Mouse (Mus musculus) gastrocnemius, adult 8-10 months (tissue): ENCODE measurements at regions not wholly inside any gene's neighbourhood (a gene's known extent, or its start where the extent isn't known, plus 50 kb on each side); places are given as distances from the start of the nearest gene placed in this dataset.
"Not testable (repeated sequence)": the region's sequence is repeated elsewhere in the genome, so short reads cannot be mapped to it uniquely, and the experiment has no call there.

Experiments
- DNase-seq, 2 experiments: peaks; one replicate each; pipeline ENCODE4 v3.0.0; 2022; ENCODE audit warnings: low spot score in 2 of 2

DNA sequence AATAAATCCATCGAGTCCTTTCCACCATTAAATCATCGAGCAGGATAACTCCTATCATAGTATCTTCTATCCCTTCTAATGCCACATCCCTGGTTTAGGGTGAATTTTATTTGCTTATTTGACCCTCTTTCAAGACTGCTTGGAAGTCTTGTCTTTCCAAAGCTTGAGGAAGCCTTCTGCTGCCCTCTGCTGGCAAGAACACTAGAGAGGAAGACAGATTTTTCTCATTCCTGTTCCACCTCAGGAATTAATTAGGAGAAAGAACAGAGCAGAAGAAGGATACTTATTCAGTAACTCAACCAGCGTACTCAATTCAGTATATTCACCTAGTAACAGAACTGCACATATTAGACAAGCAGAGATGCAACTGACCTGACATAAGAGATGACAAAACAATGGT, 1005.9 kb downstream of the Basp1 start:
- DNase-seq, result no peak

DNA sequence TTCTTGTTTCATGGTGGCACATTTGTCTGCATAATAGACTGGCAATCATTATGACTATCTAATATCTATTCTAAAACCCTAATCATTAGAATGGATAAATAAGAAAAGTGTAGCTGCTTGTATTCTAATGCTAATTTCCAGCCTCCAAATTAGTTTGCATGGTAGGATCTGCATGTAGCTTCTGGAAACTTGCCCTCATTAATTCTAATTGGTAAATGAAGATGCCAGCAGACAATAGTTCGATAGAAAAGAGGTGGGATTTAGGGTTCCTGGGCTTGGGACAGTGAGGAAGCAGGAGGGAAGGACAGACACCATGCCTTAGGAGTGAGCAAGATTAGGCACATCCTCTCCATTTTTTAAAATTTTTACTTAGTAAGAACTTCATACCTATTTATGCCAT, 1008.3 kb downstream of the Basp1 start:
- DNase-seq, result no peak

DNA sequence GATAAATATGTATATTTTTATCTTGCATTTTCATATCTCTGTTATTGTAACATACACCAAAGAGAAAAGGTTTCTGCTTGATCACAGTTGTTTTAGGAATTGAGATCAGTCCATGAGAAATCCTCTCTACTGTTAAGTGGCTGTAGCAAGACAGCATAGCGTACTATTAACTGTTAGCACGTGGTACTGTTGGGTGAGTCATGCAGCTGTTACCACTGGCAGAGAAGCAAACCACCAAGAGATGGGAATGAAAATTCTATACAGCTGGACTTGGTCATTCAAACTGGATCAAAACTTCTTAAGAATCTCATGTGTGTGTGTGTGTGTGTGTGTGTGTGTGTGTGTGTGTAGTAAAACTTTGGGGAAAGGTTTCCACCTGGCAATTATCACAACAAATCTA, 1013.5 kb downstream of the Basp1 start:
- no peak for DNase-seq

DNA sequence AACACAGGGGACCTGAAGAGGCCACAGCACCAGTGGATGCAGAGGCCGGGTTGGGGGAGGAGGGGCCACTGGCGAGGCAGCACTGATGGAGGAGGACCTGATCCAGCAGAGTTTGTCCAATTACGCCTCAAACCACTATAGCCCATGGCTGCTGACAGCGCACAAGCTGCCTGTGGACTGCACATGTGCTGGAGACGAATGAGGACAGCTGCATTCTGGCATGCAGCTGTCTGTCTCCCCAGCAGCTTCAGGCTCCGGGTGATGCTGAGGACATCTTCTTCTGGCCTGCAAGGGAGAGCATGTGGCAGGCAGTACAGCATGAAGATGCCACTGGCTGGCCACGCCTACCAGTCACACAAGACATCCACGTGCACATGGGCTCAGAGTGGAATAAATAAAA, 1055.2 kb downstream of the Basp1 start:
- no peak for DNase-seq

DNA sequence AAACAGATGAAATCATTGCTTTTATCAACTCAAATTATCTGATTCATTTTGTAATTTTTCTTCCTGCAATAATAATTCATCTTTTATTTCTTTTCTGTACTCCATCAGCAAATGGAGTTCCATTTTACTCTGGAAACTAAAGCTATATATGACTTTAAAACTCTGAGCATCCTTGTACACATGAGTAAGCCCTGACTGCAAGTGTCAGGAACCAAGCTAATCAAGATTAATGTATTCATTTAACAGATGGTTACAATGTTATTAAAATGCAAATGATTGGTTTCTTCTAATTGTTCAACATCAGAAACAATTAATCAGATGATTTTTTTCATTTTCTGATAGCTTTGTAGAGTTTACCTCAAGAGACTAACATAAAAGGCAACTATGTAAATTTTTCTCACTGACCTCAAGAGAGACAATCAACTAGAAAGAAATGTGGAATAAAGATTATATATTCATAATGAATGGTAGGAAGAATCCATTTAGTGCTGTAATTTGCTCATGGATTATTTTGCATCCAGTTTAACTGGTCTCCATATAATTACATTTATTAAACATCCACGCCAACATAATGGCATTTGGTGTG, 1064.5 kb downstream of the Basp1 start:
- DNase-seq, result no peak

DNA sequence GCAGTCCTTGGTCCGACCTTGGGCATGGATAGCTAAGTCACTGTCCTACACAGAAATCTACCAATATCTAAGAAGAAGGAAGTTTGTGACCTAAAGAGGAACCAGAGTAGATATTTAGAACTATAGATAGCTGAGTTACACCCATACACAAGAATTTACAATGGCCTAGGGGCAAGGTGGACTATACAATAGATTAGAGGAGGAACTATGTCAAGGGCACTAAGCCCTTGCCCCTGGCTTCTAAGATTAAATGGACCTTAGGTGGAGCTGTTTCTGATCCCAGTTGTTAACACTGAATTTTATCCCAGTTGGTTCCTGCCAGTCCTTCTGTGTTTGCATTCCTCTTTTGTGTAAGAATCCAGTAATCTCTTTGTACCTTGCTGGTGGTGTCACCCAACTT, 1077.7 kb downstream of the Basp1 start:
- DNase-seq, result not testable (repeated sequence)

DNA sequence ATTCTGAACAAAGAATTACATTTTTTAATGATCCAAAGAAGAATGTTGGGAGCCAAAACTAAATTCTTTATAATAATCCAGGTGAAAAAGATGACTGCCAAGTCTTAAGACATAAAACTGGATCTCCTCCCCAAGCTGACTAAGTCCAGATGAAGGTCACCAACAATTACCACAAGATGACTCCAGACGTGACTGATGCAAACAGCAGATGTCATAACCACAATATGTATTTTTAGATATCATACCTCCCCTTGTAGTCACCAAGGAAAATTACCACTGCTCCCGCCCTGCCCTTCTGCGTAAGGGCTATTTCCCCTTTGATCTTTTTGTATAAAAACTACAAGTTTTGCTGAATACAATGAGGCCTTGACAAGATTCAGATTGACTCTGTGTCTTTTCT, 1110.4 kb downstream of the Basp1 start:
- DNase-seq, result not testable (repeated sequence)

DNA sequence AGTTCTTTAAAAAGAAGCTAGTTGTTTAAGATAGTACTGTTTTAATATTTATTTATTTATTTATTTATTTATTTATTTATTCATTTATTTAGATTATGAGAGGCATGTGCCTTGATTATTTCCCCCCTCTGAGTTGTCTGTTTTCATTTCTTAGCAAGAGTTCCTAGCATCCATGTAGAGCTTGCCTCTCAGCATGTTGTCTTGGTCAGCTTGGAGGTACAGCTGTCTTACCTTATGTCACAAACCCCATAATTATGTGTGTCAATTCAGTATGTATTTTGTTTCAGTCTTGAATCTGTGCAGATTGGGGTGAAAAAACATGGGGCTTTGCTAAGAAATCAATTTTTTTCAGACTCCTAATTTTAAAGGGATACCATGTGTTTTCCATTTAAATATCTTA, 1116.3 kb downstream of the Basp1 start:
- no peak for DNase-seq

DNA sequence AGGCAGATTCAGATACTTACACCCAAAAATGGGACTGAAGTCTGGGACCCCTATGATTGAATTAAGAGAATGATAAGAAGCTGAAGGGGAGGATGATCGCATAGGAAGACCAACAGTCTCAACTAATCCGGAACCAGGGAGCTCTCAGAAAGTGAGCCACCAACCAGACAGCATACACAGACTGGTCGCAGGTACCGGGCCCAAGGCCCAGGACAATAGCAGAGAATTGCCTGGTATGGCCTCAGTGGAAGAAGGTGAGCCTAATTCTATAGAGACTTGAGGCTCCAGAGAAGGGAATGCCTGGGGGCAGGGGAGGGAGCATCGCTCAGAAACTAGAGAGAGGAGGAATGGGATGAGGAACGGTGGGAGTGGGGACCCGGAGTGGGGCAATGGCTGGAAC, 1116.8 kb downstream of the Basp1 start:
- DNase-seq, result no peak

DNA sequence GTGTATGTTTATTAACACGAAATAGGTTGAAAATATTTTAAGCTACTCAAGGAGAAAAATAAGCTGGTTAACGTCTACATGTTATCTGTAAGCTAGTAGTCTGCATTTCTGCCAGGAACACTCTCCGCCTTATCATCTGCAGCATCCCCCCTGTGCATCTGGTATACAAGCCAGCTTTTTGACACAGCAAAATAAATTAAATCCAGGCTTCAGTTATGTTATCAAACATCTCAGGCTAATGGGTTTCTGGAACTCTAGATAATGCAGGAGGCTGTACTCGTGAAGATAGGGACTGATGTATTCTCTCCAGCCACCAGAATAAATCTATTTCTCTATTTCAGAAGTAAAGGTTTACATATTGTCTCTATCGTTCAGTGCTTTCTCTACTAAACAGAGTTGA, 1138.5 kb downstream of the Basp1 start:
- DNase-seq, result no peak

DNA sequence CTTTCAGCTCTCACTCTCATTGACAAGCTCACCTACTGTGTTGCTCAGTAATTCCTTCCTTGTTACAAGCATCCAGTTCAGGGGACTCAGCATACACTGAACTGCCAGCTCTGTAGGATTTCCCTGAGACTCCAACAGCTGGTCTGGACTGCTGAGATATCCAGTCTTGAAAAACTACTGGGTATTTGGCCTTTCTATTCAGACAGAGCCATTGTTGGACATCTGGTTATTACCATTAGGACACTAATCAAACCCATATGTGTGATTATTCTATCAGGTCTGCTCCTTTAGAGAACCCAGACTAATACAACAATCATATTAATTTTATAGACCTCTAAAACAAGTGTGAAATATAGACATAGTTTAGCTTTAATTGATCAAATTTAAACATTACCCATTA, 1146.2 kb downstream of the Basp1 start:
- no peak for DNase-seq
